Mouse (Mus musculus) Patski (cell line): ENCODE measurements at regions not wholly inside any gene's neighbourhood (a gene's known extent, or its start where the extent isn't known, plus 50 kb on each side); places are given as distances from the start of the nearest gene placed in this dataset.
"Not testable (repeated sequence)": the region's sequence is repeated elsewhere in the genome, so short reads cannot be mapped to it uniquely, and the experiment has no call there.

ENCODE experiments used
- ATAC-seq: fragments of 100-300 bp; one replicate; pipeline ENCODE4 v1.8.0; 2021
- CTCF ChIA-PET: fragments of 350-600 bp; sonication (Branson Sonifier 250); formaldehyde crosslinking; loops from one replicate; lab custom pipeline; 2022; ENCODE audit warnings: inconsistent platforms; lab: Charles Lee
- POLR2A ChIA-PET: fragments of 350-600 bp; sonication (Branson Sonifier 250); formaldehyde crosslinking; loops from one replicate; lab custom pipeline; 2022; ENCODE audit warnings: antibody characterized with exemption, inconsistent platforms; lab: Charles Lee
- DNase-seq: peaks from one replicate; pipeline ENCODE4 v3.0.0-alpha.2; 2011; ENCODE audit warnings: low read depth, low spot score
- H3K27me3 ChIP-seq: fragments of 371-371 bp; one replicate; pipeline ENCODE4 v1.5.1; 2021
- CTCF ChIP-seq: fragments of 100-300 bp; IDR thresholded peaks from one replicate; pipeline ENCODE4 v1.5.1; 2021
- in situ Hi-C: fragments of 300-500 bp; cut with MboI; formaldehyde crosslinking; loops from 3 replicates; pipeline ENCODE4 v1.11.1; 2018; ENCODE audit warnings: low pct_unique_long_range_greater_than_20kb, mixed read lengths

DNA sequence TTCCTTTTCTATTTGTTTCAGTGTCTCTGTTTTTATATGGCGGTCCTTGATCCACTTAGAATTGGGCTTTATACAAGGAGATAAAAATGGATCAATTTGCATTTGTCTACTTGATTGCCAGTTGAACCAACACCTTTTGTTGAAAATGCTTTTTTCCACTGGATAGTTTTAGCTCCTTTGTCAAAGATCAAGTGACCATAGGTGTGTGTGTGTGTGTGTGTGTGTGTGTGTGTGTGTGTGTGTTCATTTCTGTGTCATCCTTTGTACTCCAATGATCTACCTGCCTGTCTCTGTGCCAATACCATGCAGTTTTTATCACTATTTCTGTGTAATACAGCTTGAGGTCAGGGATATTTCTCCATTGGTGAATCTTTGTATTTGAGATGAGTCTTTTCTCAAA, 158.7 kb upstream of the Cenpw start:
- ATAC-seq (no peak), DNase-seq (no peak)
- ChIA-PET CTCF (no interaction called here), POLR2A (no interaction called here)
- TF ChIP-seq CTCF, result no peak
- in situ Hi-C loops, result no loop called here
- H3K27me3 ChIP-seq, result no peaks in the 10 kb centered on the region

GRCm38 (mm10) chr10:30342965-30343478, 142.7 kb upstream of the Cenpw start:
- in situ Hi-C loops, result no loop called here
- DNase-seq (no peak), ATAC-seq (no peak)
- CTCF ChIA-PET, result no interaction called here
- POLR2A ChIA-PET, result no interaction called here
- TF ChIP-seq CTCF, result no peak
- H3K27me3 ChIP-seq, result peaks cover 5% of the 10 kb centered on the region

DNA sequence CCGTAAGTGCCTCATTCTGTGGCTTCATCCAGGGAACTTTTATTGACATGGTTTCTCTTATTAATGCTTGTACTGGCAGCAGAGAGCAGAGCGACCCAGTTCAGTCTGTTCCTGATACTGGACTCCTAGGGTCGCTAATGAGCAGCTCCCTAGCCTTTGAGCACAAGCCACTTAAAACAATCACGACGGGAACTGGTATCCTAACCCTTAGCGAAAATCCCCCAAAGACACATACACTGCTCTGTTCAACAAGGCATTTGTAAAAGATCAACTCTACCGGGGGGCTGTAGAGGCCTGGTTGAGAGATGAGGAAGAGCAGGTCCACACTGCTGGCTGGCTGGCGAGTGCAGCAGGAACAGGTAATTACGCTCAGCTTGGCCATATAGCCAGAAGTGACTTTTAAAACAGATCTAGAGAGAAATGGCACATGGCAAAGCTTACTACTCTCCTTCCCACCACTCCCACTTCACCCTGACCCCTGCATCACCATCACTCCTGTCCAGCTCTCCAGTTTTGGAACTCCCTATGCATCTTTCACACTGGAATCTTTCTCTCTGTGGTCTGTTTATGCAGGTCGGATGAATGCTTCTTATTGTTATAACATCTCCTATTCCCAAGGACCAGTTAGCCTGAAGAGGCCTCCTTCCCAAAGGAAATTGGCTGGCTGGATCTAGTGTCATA, 128.1 kb upstream of the Cenpw start:
- peaks cover 9% of the 10 kb centered on the region for H3K27me3 ChIP-seq
- no peak for DNase-seq
- CTCF ChIA-PET, result no interaction called here
- POLR2A ChIA-PET, result no interaction called here
- no peak for TF ChIP-seq CTCF
- in situ Hi-C loops, result no loop called here
- ATAC-seq, result no peak

GRCm38 (mm10) chr10:30327849-30328248, 127.5 kb upstream of the Cenpw start:
- peaks cover 9% of the 10 kb centered on the region for H3K27me3 ChIP-seq
- ATAC-seq (no peak), DNase-seq (no peak)
- ChIA-PET CTCF (no interaction called here), POLR2A (no interaction called here)
- no peak for TF ChIP-seq CTCF
- in situ Hi-C loops, result no loop called here

DNA sequence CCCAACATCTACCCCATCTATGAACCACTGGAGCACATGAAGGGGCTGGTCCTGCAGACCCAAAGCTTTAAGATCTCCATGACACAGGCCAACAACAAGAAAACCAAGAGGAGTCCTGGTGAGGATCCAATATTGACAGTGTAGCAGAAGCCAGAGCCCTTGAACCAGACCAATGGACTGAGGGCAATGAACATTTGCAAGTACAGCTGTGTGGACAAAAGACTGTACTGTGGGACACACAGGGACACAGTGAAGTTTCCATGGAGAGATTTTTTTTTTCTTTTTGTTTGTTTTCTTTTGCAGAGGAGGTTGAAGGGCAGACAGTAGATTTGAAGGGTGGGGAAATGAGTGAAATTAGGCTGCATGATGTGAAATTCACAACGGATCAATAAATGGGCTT, 126.5 kb upstream of the Cenpw start:
- POLR2A ChIA-PET, result no interaction called here
- in situ Hi-C loops, result no loop called here
- no peak for TF ChIP-seq CTCF
- DNase-seq (no peak), ATAC-seq (no peak)
- CTCF ChIA-PET, result no interaction called here
- H3K27me3 ChIP-seq, result peaks cover 9% of the 10 kb centered on the region

GRCm38 (mm10) chr10:30295871-30296270, 95.5 kb upstream of the Cenpw start:
- in situ Hi-C loops, ATAC-seq, H3K27me3 ChIP-seq, POLR2A ChIA-PET, DNase-seq, CTCF ChIA-PET: not testable (repeated sequence)

DNA sequence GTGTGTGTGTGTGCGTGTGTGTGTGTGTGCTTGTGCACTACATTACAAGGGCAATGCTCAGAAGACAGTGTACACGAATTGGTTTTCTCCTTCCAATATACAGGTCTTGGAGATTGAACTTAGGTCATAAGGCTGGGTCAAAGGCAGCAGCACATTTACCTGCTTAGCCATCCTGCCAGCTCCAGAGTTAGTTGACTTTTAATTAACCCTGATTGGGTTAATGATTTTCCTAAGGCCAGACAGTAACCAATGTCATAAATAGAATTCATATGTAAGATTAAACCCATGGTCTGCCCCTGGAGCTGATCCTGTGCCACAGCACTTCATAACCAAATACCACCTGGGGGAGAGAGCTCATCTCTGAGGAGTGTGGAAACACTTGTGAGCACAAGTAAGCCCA, 81.3 kb upstream of the Cenpw start:
- ATAC-seq (no peak), DNase-seq (no peak)
- in situ Hi-C loops, result no loop called here
- TF ChIP-seq CTCF, result no peak
- ChIA-PET CTCF (no interaction called here), POLR2A (no interaction called here)
- peaks cover 12% of the 10 kb centered on the region for H3K27me3 ChIP-seq

GRCm38 (mm10) chr10:30280451-30280850, 80.1 kb upstream of the Cenpw start:
- H3K27me3 ChIP-seq, result peaks cover 23% of the 10 kb centered on the region
- ChIA-PET POLR2A (no interaction called here), CTCF (no interaction called here)
- ATAC-seq, result no peak
- no peak for DNase-seq
- in situ Hi-C loops, result no loop called here
- TF ChIP-seq CTCF, result no peak

DNA sequence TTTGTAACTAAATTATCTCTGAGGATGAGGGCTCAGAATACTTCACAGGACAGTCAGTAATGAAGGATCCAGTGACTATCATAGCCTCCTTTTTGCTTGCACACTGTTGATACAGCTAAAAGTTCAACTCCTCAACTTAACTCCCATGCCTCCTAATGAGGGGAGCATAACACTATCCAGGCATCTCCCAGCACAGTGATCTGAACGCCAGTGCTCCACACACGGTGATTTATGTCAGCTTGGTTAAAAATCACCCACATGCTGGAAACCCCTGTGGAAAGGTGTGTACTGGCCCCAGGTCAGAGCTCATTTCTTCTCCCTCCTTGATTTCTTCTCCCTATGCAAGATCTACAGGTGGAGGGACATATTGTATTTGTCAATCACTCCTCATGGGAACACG, 79.6 kb upstream of the Cenpw start:
- no peak for TF ChIP-seq CTCF
- CTCF ChIA-PET, result no interaction called here
- in situ Hi-C loops, result no loop called here
- ATAC-seq (no peak), DNase-seq (no peak)
- H3K27me3 ChIP-seq, result peaks cover 27% of the 10 kb centered on the region
- POLR2A ChIA-PET, result no interaction called here

DNA sequence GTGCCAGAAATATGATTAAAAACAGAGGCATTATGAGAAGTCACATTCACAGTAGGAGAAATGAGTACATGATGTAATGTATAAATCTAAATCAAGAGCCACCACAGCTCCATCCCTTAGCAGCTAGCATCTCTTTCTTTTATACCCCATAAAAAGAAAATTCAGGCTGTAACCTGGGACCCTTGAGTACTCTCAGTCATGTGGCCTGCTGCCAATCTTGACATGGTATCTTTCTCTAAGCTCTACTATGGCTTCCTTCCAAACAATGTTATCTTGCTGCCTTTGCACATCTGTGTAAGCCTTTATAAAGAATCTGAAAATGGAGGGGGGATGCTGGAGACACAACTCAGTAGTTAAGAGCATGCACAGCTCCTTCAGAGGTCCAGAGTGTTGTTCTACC, 78.6 kb upstream of the Cenpw start:
- H3K27me3 ChIP-seq, result peaks cover 27% of the 10 kb centered on the region
- POLR2A ChIA-PET, result no interaction called here
- TF ChIP-seq CTCF, result no peak
- DNase-seq (no peak), ATAC-seq (no peak)
- CTCF ChIA-PET, result no interaction called here
- in situ Hi-C loops, result no loop called here

DNA sequence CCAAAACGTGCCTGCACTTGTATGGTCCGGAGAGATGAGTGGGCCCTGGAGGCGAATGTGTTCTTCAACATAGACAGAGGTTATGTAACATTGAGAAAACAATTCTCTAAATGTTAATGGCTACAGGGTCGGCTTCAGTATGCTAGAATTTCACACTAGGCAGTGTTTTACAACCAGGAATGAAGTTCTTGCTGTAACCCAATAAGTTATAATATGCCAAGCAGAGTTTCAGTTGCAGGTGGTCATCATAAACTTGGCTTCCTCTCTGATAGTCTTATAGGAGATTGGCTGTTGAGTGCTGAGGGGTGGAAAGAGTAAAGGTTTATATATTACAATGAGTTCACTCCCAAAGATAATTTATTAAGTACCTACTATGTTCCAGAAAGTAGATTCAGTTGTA, 64.8 kb upstream of the Cenpw start:
- POLR2A ChIA-PET, result no interaction called here
- in situ Hi-C loops, result no loop called here

DNA sequence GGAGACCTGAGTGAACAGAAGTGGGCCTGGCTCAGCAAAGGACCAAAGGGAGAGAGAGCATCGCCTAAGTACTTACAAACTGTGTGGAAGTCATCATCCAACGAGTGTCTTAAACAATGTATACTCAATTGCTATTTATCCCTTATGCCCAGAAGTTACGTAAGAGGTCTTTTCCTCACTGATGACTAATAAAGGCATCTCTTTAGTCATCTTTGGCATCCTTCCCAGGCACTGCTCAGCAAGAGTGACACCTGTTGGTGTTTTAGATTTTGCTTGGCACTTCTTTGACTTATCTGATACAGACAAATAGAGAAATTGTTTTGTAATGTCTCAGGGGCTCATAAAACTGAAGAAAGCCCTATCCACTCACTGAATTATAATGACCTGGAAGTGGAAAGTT, 59.4 kb upstream of the Cenpw start:
- ATAC-seq (no peak), DNase-seq (no peak)
- peaks cover 4% of the 10 kb centered on the region for H3K27me3 ChIP-seq
- POLR2A ChIA-PET, result no interaction called here
- TF ChIP-seq CTCF, result no peak
- CTCF ChIA-PET, result no interaction called here
- in situ Hi-C loops, result no loop called here

More for the DNA sequence above, 64.8 kb upstream of the Cenpw start:
- ATAC-seq, result no peak
- CTCF ChIA-PET, result no interaction called here
- H3K27me3 ChIP-seq, result no peaks in the 10 kb centered on the region
- DNase-seq, result no peak
- TF ChIP-seq CTCF, result no peak
